Mouse (Mus musculus) hematopoietic stem cell, adult 5-6 weeks (primary cell): ENCODE data around the gene Cox8b. TPM values are rescaled to one million over a fixed set of nuclear protein-coding genes. Genes with fewer than 3 reads are reported as not detected.

Experiments
- ATAC-seq, 2 experiments: fragments of 125-278 bp in 1 of 2; replicated peaks in 1 of 2; 2 replicates each; pipeline ENCODE4 v1.8.0; 2016 to 2017; ENCODE audit warnings: inconsistent platforms in 2 of 2, mild to moderate bottlenecking in 2 of 2, moderate number of reproducible peaks in 2 of 2, low read depth in 1 of 2, moderate TSS enrichment in 1 of 2; ENCODE audit not compliant: low FRiP score in 2 of 2, poor library complexity in 2 of 2, severe bottlenecking in 2 of 2, insufficient read depth in 1 of 2, low TSS enrichment in 1 of 2
- total RNA-seq: library from RNA; stranded (forward); fragments of 172-1452, 232-1000 nt; gene quantifications from 2 replicates; pipeline ENCODE4 v1.2.3, GENCODE M21; 2017

The Cox8b gene
- total RNA-seq, 1 experiment from 2014 or later = not detected

DNA sequence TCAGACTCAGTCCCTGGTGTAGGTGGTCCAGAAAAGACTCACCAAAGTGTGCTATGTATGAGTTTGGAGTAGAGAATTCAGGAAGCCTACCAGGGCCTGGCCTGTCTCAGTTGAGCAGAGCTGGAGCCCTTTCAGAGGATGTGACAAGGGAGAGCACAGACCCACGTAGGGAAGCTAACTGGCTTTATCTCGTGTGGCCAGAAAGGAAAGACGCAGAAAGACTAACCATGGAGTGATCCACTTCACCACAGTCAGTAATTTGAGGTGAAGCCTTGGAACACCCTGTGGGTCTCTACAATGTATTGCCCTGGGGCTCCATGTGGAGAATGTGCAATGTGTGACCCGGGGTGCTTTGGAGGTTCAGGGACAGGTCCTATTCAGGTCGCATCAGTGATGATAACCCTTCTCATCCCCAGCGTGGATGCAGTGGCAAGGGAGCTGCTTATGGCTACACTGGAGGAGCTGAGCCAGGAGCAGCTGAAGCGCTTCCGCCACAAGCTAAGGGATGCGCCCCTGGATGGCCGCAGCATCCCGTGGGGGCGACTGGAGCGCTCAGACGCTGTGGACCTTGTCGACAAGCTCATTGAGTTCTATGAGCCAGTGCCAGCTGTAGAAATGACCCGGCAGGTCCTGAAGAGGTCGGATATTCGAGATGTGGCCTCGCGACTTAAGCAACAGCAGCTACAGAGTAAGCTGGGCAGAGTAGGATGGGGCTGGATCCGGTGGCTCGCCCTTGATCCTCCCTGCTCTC lies 21.2 kb upstream of the Cox8b start:
- ATAC-seq = no peak

DNA sequence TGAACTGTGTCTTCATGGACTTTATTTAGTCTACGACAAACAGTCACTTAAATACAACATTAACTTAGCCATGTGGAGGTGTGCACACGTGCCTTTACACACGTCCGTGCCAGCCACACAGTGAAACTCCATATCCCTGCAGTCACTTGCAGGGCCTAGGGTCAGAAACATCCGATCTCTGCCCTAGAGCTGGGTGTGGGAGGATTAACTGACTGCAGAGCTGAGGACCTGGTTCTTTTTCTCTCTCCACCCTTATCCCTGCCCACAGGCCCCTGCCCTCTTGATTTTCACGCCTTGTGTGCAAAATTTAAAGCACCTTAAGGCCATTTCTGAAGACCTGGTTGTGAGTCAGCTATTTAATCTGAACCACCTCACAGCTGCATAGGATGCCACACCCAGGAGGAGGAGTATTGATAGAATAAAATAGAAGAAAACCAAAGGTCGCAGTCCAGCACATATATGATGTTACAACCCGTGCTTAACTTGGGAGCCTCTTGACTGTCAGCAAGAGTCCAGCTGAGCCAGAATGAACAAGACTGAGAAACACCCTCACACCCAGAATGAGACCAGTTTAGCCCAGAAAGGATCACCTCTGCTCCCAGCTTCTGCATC lies 20.3 kb upstream of the Cox8b start, which contains the start of gene Nlrp6:
Nlrp6 (plus strand) TSS at position 485 of the 612 bp plus-strand sequence.
- ATAC-seq = no peak

DNA sequence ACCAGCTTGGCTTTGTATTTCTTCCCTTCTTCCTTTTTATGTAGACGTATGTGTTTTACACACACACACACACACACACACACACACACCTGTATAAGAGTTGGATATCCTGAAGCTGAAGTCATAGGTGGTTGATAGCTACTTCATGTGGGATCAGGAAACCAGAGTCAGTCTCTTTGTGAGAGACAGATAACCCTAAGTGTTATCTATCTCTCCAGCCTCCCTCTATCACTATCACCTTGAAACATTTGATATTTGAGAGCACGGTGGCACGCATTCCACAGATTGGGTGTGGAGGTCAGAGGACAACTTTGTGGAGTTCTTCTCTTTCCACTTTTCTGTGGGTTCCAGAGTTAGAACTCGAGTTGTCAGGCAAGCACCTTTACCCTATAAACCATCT lies 19.7 kb upstream of the Cox8b start:
- no peak for ATAC-seq

DNA sequence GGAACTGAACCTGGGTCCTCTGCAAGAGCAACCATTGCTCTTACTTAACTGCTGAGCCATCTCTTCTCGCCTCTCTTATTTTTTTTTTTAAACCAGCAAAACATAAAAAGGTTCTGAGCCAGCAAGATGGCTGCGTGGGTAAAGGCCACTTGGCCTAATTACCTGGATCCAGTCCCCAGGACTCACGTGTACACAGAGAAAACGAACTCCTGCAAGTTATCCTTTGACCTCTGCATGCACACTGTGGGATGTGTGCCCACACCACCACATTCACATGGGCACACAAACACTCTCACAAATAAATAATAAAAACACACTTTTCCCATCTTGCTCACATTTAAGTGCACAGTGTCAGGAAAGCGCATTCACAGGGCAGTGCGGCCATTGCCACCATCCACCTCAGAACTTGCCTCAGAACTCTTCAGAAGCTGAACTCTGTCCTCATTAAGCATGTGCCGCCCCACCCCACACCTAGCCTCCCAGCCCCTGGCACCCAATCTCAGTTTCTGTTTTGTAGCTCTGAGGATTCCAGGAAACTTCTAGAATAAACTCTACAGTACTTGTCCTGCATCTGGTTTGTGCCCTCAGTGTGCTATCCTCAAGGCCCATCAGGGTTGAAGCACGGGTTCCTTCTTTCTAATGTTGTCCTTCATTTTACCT lies 13.9 kb upstream of the Cox8b start:
- no peak for ATAC-seq

DNA sequence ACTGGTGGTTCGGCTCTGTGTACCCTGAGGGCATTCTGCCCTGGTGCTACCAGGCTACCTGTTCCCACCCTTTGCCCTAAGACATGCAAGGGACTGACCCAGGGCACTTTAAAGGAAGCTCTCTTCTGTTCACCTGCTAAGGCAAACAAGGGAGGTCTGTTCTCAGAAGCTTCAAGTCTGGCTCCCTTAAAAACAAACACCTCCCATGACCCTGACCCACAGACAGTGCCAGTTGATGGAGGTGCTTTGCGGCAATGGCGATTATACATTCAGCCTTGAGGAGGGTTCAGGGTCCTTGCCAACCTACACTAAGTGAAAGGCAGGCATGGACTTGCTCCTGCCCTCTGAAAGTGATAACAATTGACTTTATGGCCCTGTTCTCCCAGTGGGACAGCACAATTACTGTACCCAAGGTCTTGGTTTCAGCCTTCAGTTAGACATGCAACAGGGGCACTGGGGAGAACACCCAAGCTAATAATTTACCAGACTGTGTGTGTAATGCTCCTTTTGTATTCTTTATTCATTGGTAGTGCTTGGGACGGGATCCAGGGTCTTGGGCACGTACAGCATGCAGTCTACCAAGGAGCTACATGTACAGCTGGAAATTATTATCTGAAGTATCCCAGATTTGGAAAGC lies 12.7 kb upstream of the Cox8b start:
- ATAC-seq = no peak

DNA sequence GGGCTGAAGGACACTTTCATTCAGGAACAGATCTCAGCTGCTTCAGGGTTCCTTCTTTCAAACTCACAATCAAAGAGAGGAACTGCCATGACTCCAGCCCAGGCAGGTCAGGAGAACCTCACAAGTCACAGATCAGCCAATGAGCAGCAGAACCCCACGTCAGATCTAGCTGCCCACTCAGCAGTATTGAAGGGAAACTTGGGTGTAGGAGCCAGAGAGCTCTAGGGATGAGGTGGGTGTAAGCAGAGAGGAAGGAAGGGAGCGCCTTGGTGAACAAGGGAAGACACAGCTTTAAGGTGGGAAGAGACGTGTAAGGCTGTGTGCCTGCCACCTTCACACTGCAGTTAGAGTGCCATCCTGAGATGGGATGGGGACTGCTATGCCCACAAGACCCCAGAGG lies 12.0 kb upstream of the Cox8b start:
- no peak for ATAC-seq

DNA sequence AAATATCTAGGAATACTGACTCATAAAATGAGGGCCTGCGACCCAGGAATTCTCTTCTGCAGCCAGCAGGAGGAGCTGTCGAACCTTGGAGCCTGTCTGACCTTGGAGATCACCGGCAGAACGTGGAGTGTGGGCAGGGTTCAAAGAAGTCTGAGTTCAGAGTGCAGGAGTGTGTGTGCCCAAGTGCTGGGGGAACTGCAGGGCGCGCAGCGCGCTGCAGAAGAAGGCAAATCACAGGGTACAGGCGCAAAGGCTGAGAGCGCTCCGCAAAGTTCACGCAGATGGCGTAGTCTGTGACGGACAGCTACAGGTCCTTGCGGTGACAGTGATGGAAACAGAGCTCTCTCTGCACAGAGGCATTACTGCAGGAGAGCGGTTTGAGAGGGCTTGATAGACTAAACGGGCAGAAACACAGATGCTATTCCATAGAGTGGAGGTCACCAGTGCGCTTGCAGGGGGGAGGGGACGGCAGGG lies 8.4 kb upstream of the Cox8b start:
- peak; percentile 80 to 91 for ATAC-seq

DNA sequence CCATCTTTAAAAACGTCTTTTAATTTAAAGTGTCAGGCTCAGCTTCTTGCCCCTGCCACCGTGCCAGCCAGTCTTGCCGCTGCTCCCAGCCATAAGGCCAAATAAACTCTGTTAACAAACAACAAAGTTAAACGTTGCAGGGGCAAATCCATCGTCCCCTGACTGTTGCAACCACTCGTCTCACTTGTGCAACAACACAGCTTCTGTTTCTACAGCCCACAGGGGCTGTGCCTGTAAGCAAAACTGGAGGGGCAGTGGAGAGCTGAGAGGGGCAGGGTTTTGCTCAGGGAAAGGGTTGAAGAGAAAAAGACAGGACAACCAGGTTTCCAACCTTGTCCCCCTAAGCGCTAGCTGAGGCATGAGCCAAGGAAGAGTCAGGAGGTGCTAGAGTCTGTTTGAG lies 7.9 kb upstream of the Cox8b start:
- ATAC-seq = no peak; a peak in 1 of 4 replicates

DNA sequence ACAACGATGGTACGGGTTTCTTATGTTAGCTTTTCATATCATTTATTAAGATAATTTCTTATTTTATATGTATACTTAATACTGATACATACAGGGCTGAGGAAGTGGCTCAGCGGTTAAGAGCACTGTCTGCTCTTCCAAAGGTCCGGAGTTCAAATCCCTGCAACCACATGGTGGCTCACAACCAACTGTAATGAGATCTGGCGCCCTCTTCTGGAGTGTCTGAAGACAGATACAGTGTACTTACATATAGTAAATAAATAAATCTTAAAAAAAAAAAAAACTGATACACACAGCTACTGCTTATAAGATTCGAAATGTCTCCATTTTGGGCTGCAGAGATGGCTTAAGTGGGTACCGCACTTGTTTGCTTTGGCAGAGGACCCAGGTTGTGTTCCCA lies 7.5 kb upstream of the Cox8b start:
- ATAC-seq = no peak

DNA sequence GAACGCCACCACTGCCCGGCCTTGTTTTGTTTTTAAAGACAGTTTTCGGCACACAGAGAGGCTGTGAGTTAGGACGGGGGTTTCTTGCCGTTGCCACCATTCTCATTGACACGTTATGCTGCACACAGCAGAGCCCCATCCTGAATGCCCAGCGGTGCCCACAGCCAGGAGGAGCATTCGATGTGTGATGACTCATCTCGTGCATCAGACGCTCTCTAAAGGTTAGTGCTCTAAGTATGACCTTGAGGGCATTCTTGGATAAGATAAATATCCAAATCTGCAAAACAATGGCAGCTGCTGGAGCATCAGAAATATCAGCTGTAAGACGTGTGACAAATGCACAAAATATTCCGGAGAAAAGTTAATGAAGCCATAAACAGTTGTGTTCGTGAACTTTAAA lies 6.9 kb upstream of the Cox8b start:
- ATAC-seq = no peak

DNA sequence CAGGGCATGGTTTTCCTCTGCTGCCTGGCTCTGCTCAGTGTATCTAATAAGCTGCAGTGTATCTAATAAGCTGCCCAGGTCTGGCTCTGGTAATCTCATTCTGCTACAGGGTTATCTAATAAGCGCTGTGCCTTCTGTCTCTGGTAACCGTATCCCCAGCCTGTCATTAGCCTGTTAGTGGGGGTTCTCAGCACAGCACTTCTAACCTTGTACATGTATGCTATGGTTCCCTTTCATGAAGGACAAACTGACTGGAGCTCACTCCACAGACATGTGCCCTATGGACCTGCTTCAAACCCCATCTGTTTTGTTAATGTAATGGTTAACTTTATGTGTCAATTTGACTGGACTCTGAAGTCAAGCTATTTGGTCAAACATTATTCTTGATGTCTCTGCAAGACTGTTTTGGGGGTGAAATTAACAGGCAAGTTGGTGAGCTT lies 5.4 kb upstream of the Cox8b start:
- ATAC-seq = no peak

DNA sequence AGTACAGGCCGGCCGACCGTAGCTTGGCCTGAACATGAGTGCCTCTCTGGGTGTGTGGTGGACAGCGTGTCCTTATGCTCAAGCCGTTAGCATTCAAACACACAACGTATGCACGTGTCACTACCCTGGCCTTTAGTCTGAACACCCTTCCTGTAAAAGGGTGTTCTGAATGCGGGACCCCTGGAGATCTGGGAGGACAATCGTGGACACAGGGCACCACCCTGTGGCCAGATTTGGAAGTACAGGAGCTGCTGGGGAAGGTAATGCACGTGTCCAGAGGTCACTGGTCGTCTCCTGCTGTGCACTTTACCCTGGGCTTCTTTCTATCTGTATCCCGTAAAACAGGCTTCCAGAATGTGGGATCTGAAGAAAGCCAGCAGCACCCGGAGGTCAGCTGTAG lies 3.0 kb upstream of the Cox8b start:
- ATAC-seq = peak; percentile 66 to 80; a peak in 2 of 4 replicates

DNA sequence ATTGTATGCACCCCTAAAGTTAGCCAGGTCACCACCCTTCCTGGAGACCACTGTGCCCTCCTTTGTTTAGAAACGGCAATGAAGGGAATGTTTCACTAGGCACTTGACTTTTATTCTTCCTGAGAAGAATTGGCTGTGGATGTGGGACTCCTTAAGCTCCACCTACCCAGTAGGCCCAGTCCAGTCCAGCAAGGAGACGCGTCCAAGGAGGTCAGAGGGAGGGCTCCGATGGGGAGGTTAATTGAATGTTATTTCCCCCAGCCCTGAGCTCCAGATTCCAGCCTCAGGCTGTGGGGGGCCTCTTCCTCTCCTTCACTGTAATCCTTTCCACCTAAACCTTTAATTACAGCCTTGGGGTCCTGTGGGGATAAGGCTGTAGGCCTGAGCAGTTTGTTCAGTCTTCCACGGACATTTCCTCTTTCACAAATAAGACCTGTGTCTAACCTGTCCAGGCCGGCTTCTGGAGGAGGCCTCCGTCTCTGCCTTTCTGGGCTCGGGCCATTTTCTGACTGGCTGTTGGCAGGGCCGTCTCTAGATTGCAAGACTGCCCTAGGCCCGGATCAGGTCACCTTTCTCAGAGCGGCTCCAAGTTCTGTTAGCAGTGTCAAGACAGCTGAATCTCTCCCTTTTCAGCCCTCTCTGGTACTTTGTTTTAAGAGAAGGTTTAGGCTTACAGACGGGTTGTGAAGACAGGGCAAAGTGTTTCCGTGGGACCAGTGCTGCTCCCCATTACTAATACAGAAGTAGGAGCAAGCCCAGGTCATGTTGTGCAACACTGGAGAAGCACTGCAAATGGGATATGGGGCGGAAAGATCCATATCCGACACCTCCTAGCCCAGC lies 2.0 kb upstream of the Cox8b start:
- no peak for ATAC-seq

DNA sequence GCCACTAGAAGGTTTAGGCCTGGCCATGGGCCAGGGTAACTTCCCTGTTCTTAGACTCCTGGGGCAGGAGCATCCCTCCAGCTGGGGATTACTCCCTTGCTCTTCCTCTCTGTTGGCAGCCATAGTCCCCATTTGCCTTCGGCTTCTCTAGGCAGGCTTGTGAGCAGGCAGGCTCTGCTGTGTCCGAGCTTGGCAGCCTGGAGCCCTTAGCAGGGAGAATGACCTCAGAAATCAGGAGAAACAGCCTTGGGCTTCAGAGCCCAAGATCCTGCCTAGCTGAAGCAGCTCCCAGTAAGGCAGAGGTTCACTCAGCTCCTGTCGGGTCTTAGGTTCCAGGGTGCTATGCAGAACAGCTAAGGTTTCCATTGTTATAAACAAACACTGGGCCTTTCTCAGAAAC lies 1.1 kb downstream of the Cox8b start:
- ATAC-seq = no peak

DNA sequence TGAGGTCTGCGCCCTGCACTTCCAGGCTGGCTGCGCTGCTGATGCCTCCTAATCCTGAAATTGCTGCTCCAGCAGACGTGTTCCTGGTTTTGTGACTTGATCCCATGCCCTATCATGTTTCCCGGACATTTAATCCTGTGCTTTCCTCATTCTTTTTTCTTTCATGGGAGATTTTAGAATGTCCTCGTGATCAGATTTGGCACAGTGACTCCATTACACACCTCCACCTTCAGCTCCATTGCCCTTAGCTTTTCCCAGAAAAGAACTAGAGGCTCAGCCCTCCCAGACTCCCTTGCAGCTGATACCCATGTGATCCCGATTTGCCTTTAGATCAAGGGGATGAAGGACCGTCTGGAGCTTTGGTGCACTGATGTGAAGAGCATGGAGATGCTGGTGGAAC lies 2.4 kb downstream of the Cox8b start:
- ATAC-seq = no peak

DNA sequence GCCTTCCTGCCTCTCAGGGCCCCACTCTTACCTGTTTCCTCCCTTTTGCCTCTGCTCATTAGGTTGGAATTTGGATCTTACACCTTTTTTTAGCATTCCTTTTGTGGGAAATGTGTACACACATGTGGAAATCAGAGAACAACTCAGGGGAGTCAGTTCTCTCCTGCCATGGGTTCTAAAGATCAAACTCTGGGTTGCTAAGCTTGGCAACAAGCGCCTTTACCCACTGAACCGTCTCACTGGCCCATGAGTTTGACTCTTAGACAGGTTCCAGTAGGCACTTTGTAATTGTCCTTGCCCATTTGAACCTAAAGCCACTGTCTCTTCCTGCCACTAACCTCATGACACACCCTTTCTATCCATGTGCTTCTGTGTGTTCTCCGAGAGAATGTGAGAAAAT lies 5.6 kb downstream of the Cox8b start:
- no peak for ATAC-seq

DNA sequence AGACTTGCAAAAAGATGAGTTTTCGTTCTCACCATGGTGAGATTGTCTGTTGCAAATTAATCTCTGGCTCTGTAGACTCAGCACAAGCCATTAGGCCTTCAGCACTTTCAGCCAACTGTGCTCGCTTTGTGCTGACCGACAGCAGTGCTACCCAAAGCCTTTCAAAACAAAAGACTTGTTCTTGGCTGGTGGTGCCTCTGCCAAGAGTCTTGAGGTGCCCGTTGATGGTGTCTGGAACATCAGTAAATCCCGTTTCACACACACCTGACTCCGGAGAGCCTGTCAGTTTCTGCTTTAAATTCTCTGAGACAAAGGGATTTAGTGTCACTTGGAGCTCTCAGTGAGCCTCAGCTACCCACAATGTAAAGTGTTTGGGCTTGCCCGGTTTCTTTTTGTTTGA lies 6.2 kb downstream of the Cox8b start:
- no peak for ATAC-seq
